Mouse (Mus musculus) heart, embryonic 11.5 days (tissue): ENCODE measurements around the gene Ttll6. TPM values are rescaled to one million over a fixed set of nuclear protein-coding genes. Genes with fewer than 3 reads are reported as not detected.

Source experiments
- ATAC-seq: fragments of 200-750 bp; cut with Nextera tagmentation; replicated peaks from 2 replicates; pipeline ENCODE4 v1.8.0; 2017; ENCODE audit warnings: moderate library complexity; ENCODE audit not compliant: insufficient number of reproducible peaks, low FRiP score, low TSS enrichment
- H3K27ac ChIP-seq: fragments of 300-500 bp; sonication (generic); 2 replicates; pipeline ENCODE4 v1.5.1; 2014; ENCODE audit warnings: mild to moderate bottlenecking, low read depth, low read length
- H3K27me3 ChIP-seq: fragments of 300-500 bp; sonication (generic); 2 replicates; pipeline ENCODE4 v1.6.1; 2014; ENCODE audit warnings: mild to moderate bottlenecking, low read length, mixed read lengths; ENCODE audit not compliant: control insufficient read depth, insufficient read depth
- H3K36me3 ChIP-seq: fragments of 300-500 bp; sonication (generic); 2 replicates; pipeline ENCODE4 v1.6.1; 2014; ENCODE audit warnings: mild to moderate bottlenecking, low read length, moderate library complexity, mixed read lengths; ENCODE audit not compliant: control insufficient read depth, insufficient read depth
- H3K4me1 ChIP-seq: fragments of 300-500 bp; sonication (generic); 2 replicates; pipeline ENCODE4 v1.6.1; 2014; ENCODE audit warnings: low read length; ENCODE audit not compliant: control insufficient read depth, insufficient read depth
- H3K4me2 ChIP-seq: fragments of 300-500 bp; sonication (generic); 2 replicates; pipeline ENCODE4 v1.6.1; 2014; ENCODE audit warnings: mild to moderate bottlenecking, moderate library complexity
- H3K4me3 ChIP-seq: fragments of 300-500 bp; sonication (generic); 2 replicates; pipeline ENCODE4 v1.5.1; 2014; ENCODE audit warnings: low read depth, low read length
- H3K9ac ChIP-seq: fragments of 300-500 bp; sonication (generic); 2 replicates; pipeline ENCODE4 v1.6.1; 2014; ENCODE audit warnings: mild to moderate bottlenecking, low read depth, low read length, moderate library complexity
- H3K9me3 ChIP-seq: fragments of 300-500 bp; sonication (generic); replicated peaks from 2 replicates; pipeline ENCODE4 v1.6.1; 2016; ENCODE audit warnings: low read length; ENCODE audit not compliant: control insufficient read depth
- WGBS: fragments of 180-500 bp; shearing (Covaris S2); extraction: QIAGEN DNeasy Blood & Tissue Kit; methylation state at CpG from one replicate; pipeline ENCODE4 v1.1.7; 2014; ENCODE audit not compliant: insufficient replicate concordance; 5-methylcytosine and 5-hydroxymethylcytosine counted together
- polyA plus RNA-seq: library from polyadenylated mRNA; unstranded; fragments of >200 nt; fragmentation: Nextera tagmentation; extraction: Ambion mirVana; gene quantifications from 2 replicates; pipeline ENCODE4 v1.2.1, GENCODE M21; 2014

The Ttll6 gene
- polyA plus RNA-seq, 1 experiment from 2014 or later = not detected

GRCm38 (mm10) chr11:96194961-96195640 lies 61.5 kb downstream of the Ttll6 start:
- Histone ChIP-seq H3K4me1 (no peaks in the 10 kb centered on the region), H3K36me3 (no peaks in the 10 kb centered on the region), H3K9ac (no peak overlapping the region), H3K4me2 (no peak overlapping the region), H3K27ac (no peak overlapping the region), H3K27me3 (peaks cover 100% of the 10 kb centered on the region), H3K9me3 (no peaks in the 10 kb centered on the region), H3K4me3 (no peak overlapping the region)
- WGBS = 5% methylated on average over 11 of the region's 11 CpGs
- no peak for ATAC-seq

- Histone ChIP-seq H3K9me3 (no peaks in the 10 kb centered on the region), H3K4me2 (no peak overlapping the region), H3K36me3 (no peaks in the 10 kb centered on the region), H3K9ac (no peak overlapping the region), H3K27ac (no peak overlapping the region), H3K4me1 (no peaks in the 10 kb centered on the region), H3K4me3 (no peak overlapping the region), H3K27me3 (peaks cover 100% of the 10 kb centered on the region)
- ATAC-seq = no peak
- 2% methylated on average over 20 of the region's 20 CpGs for WGBS
These were observed 62.2 kb downstream of the Ttll6 start for GRCm38 (mm10) chr11:96195769-96196280.

- no peak for ATAC-seq
- WGBS = 1% methylated on average over 12 of the region's 12 CpGs
These were observed 65.1 kb downstream of the Ttll6 start for GRCm38 (mm10) chr11:96198642-96199041.

GRCm38 (mm10) chr11:96199181-96200086 lies 65.8 kb downstream of the Ttll6 start:
- 2% methylated on average over 22 of the region's 22 CpGs for WGBS
- Histone ChIP-seq H3K27me3 (peaks cover 100% of the 10 kb centered on the region), H3K27ac (no peak overlapping the region), H3K4me1 (no peaks in the 10 kb centered on the region), H3K9me3 (no peaks in the 10 kb centered on the region), H3K36me3 (no peaks in the 10 kb centered on the region), H3K4me2 (no peak overlapping the region), H3K9ac (no peak overlapping the region), H3K4me3 (no peak overlapping the region)
- no peak for ATAC-seq

More at GRCm38 (mm10) chr11:96198642-96199041, 65.1 kb downstream of the Ttll6 start:
- H3K36me3 ChIP-seq = no peaks in the 10 kb centered on the region
- H3K4me2 ChIP-seq = no peak overlapping the region
- H3K4me1 ChIP-seq = no peaks in the 10 kb centered on the region
- H3K9me3 ChIP-seq = no peaks in the 10 kb centered on the region
- H3K27ac ChIP-seq = no peak overlapping the region
- peaks cover 100% of the 10 kb centered on the region for H3K27me3 ChIP-seq
- no peak overlapping the region for H3K9ac ChIP-seq
- H3K4me3 ChIP-seq = no peak overlapping the region

- no peaks in the 10 kb centered on the region for H3K4me1 ChIP-seq
- no peak overlapping the region for H3K27ac ChIP-seq
- ATAC-seq = no peak
- H3K9me3 ChIP-seq = no peaks in the 10 kb centered on the region
- no peak overlapping the region for H3K9ac ChIP-seq
- H3K4me2 ChIP-seq = no peak overlapping the region
- WGBS = 2% methylated on average over 14 of the region's 14 CpGs
- peaks cover 99% of the 10 kb centered on the region for H3K27me3 ChIP-seq
- H3K36me3 ChIP-seq = no peaks in the 10 kb centered on the region
- H3K4me3 ChIP-seq = no peak overlapping the region; the same call in 1 of the 2 replicates
These were observed 66.6 kb downstream of the Ttll6 start for GRCm38 (mm10) chr11:96200183-96200655.

GRCm38 (mm10) chr11:96201741-96202140 lies 68.2 kb downstream of the Ttll6 start:
- Histone ChIP-seq H3K36me3 (no peaks in the 10 kb centered on the region), H3K9me3 (no peaks in the 10 kb centered on the region), H3K27ac (no peak overlapping the region), H3K9ac (no peak overlapping the region), H3K4me1 (no peaks in the 10 kb centered on the region), H3K27me3 (peaks cover 99% of the 10 kb centered on the region), H3K4me2 (no peak overlapping the region), H3K4me3 (no peak overlapping the region)
- ATAC-seq = no peak

GRCm38 (mm10) chr11:96202401-96203081 lies 69.0 kb downstream of the Ttll6 start:
- Histone ChIP-seq H3K9me3 (no peaks in the 10 kb centered on the region), H3K36me3 (no peaks in the 10 kb centered on the region), H3K9ac (no peak overlapping the region), H3K27me3 (peaks cover 99% of the 10 kb centered on the region), H3K4me1 (no peaks in the 10 kb centered on the region), H3K4me3 (no peak overlapping the region), H3K27ac (no peak overlapping the region), H3K4me2 (no peak overlapping the region)
- 2% methylated on average over 14 of the region's 14 CpGs for whole genome bisulfite sequencing
- ATAC-seq = no peak

- Histone ChIP-seq H3K4me1 (no peaks in the 10 kb centered on the region), H3K27me3 (peaks cover 99% of the 10 kb centered on the region), H3K27ac (no peak overlapping the region), H3K9me3 (no peaks in the 10 kb centered on the region), H3K4me2 (no peak overlapping the region), H3K4me3 (no peak overlapping the region), H3K9ac (no peak overlapping the region), H3K36me3 (no peaks in the 10 kb centered on the region)
- WGBS = under 1% methylated on average over 37 of the region's 37 CpGs
- ATAC-seq = no peak
These were observed 69.7 kb downstream of the Ttll6 start for GRCm38 (mm10) chr11:96203182-96203788.
